Mouse (Mus musculus) heart, adult 2 months (tissue): ENCODE data around the gene Galnt4.

Experiments used
- CTCF ChIP-seq: fragments of 200-600 bp; IDR thresholded peaks from 2 replicates; pipeline ENCODE4 v1.8.1; 2022; ENCODE audit warnings: antibody characterized with exemption, mild to moderate bottlenecking, moderate library complexity
- EP300 ChIP-seq: fragments of 200-500 bp; IDR thresholded peaks from 2 replicates; pipeline ENCODE4 v1.6.1; 2011; ENCODE audit warnings: low read depth, low read length, control low read depth; ENCODE audit not compliant: insufficient read depth
- POLR2A ChIP-seq: fragments of 200-500 bp; IDR thresholded peaks from 2 replicates; pipeline ENCODE4 v1.6.1; 2011; ENCODE audit warnings: mild to moderate bottlenecking, low read depth, low read length, control low read depth; ENCODE audit not compliant: insufficient read depth

DNA sequence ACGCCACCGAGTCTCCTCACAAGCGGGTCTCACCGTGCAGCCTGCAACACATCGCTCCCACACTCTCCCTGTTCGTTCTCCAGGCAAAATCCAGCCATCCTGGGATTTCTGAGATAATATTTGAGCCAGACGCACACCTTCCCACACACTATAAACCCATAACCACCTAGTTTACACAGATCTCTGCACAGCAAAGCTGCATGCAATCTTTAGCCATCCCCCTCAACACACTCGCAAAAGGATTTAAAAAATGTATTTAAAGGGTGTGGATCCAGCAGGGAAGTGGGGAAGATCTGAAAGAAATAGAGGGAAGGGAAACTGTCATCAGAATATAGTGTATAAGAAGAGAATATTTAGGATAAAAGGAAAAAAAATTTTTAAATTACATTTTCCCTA lies 8.3 kb downstream of the Galnt4 start:
- no peak for TF ChIP-seq POLR2A
- no peak for TF ChIP-seq CTCF
- no peak for TF ChIP-seq EP300
